Mouse (Mus musculus) layer of hippocampus, adult 9-11 months (tissue): ENCODE measurements around the gene Elavl2.

ENCODE experiments used
- DNase-seq: peaks from one replicate; pipeline ENCODE4 v3.0.0; 2022

Gene Elavl2

DNA sequence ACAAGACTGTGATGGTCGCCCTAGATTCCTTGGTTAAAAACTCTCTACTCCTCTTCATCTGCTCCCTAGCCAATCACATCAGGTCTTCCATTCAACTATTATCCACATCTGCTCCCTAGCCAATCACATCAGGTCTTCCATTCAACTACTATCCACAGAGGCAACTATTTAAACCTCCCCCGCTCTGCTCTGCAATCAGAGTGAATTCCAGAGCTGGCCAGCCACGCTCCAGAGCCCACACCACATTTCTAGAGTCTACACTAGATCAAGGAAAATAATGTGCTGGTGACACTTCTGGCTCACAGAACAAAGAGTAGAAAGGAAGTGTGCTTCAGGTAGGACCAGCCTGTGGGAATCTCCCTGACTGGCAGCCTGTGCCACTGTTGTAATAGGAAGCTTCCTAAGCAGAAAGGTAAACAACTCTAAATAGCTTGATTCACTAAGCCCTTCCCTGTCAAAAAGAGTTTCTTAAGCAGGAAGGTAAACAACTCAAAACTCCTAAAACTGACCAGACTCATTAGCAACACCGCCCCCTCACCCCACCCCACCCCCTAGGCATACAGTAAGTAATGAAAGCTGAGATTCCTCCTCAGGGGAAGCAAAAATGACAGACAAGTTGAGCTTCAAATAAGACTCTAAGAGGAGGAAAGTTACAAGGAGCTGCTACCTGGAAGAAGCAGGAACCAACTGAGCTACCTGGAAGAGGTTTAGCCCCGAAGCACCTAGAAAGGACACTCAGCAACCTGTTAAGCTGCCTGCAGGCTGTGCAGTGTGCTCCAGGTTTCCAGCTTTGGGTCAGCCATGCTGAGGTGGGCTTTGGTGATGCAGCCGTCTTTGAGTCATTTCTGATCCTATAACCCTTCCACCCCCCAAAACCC lies 191.9 kb downstream of the Elavl2 start:
- no peak for DNase-seq
